Mouse (Mus musculus) urinary bladder, adult 2 months (tissue): ENCODE results near the gene Prrx2. TPM values are rescaled to one million over a fixed set of nuclear protein-coding genes. Genes with fewer than 3 reads are reported as not detected.

Experiments used
- DNase-seq: peaks from one replicate; pipeline ENCODE4 v3.0.0; 2022; ENCODE audit warnings: low spot score
- polyA plus RNA-seq: library from polyadenylated mRNA; depleted of rRNA; stranded (reverse); fragments of >200 nt; gene quantifications from 2 replicates; pipeline ENCODE4 v1.2.3, GENCODE M21; 2012

Gene Prrx2
- polyA plus RNA-seq, 1 experiment: 21.9 TPM

DNA sequence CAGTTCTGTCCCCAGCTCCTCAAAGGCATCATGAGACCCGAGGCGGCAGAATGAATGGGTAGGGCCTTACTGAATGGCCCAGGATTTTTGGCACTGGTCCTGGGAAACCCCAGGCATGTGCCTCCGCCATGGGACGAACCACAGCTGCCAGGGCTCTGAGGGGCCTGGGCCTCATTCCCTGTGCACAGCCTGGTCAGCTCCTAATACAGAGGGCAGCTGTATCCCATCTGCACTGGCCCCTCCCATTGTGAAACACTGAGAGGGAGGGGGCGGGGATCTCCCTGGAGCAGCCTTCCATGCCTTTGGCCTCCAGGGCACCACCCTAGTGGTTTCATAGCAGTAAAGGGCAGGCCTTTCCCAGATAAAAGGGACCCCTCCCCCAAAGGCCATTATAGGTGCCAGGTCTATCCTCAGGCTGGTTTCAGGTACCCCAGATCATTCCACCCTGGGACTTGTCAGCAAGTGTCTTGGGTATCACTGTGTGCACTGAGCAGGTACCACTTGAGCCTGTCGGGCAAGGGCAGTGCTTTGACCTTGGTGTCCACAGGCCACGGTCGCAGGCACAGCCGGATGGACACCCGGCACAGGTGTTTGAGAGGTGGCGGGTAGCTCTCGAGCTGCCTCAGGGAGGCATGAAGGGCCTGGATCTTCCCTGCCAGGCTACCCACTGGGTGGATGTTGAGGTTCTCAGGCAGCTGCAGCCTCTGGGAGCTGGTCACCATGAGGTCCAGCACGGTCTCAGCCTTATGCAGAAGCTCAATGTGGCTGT lies 11.2 kb upstream of the Prrx2 start:
- DNase-seq: no peak

DNA sequence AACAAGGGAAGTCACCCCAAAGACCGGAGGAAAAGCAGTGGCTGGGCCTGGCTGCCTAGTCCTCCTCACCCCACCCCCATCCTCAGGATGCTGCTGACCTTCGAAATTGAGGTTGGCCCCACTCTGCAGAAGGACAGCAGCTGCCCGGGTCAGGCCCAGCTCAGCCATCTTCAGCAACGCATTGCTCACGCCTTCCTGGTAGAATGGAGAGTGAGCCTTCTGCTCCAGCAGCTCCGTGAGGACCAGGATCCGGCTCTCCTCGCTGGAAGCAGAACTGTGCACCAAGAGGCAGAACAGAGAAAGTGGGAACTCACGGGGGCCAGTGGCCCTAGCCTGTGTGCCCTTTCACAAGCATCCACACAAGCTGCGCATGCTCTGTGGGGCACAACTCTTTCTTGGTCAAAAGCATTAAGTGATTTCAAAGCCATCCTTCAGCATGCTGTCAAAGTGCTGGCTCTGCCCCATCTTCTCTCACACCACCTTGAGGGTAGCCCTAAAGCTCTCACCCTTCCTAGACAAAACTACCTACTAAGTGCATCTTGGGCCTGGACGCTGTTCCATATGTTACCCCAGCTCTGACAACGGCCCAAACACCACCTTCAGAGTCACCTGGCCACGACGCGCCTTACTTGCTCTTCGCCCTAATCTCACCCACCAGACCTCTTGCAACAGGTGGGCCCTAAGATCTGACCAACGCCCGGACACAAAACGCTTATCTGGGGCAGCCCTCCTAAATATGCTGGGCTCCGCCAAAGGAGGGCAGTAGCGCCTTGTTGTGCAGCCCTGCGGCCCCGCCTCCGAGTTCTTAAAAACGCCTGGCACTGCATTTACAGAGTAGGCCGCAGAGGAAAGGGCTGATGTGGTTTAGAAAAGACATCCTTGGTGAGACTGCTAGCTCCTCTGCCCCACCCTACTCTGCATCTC lies 7.7 kb upstream of the Prrx2 start:
- DNase-seq: no peak

DNA sequence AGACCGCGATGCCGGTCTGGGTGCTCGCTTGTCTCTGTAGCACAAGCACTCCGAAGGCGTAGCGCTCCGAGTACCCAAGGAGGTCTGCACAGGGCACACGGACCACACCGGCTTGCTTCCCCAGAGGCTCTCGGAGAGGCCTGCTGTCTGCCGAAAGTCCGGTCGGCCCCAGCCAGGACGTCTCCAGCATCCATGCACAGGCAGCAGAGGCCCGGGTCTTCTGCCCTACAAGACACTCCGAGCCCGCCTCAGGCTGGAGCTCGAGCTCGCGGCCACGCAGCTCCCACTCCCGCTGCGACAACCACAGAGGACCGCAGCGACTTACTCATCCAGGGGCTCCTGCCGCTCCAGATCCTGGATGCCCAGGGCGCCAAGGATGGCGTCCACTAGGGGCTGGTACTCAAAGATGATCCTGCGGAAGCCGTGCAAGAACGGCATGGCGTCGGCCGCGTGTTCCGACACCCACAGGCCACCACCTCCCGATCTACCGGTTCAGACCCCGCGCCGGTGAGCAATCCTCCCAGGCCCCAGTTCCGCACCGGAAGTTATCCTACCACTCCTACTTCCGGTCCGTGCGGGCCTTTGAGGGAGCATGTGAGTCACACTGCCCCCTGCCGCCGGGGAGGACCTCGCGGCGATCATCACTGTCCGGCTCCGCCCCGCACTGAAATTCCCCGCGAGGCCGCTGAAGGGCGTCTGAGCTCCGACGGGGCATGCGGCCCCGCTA lies 6.9 kb upstream of the Prrx2 start:
- DNase-seq: peak; percentile 98

DNA sequence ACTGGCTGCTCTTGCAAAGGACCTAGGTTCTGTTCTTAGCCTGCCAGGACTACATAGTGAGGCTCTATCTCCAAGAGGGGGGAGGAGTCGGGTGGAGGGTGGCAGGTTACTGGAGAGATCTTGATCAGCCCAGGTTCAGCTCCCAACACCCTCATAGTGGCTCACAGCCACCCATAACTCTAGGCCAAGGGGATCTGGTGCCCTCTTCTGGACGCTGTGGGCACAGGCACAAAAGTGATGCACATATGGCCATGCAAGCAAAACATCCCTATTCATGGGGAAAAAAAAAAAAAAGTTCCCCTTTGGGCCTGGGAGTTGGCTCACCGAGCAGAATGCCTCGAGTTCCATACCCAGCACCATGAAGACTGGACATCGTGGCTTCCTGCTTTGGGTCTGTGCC lies 5.5 kb upstream of the Prrx2 start:
- no peak for DNase-seq

DNA sequence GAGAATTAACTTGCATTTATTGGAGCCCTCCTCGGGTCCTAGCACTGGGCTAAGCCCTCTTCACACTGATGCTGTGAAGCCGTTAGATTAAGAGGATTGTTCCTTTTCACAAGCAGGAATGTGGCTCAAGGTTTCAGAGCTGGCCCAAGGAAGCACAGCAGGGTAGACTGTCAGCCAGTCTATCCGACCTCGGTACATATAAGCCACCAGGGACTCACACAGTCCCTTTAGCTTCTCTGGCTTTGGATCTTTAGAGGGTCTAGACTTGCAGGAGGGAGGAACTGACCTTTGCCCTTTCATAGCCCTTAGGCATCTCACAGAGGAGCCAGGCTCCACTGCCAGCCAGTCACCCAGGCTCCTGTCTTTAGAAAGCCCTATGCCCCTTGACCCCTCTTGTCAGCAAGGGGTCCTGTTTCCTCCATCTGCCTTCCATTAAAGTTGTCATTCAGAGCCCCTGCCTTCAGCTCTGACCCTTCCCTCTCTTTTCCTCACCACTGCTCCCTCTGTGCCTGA lies 4.4 kb upstream of the Prrx2 start, which contains the start of gene Asb6:
Asb6 (minus strand) TSS at position 51 of the 513 bp plus-strand sequence.
- no peak for DNase-seq

DNA sequence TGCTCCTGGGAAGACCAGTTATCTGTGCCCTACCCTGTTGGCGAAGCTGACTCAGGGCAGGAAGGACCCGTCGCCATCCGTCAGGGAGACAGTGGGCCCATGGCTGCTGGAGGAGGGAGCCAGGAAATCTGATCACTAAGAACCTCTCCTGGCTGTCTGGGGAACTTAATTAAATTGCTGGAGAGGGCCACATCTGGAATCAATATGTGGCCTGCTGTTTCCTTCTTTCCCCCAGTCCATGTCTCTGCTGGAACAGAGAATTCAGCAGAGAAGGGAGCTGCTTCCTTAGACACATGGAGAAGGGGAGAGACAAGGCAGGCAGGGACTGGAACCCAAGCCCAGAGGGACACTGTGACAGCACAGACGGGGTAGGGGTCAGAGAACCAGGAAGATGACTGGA lies 1.1 kb upstream of the Prrx2 start:
- no peak for DNase-seq

DNA sequence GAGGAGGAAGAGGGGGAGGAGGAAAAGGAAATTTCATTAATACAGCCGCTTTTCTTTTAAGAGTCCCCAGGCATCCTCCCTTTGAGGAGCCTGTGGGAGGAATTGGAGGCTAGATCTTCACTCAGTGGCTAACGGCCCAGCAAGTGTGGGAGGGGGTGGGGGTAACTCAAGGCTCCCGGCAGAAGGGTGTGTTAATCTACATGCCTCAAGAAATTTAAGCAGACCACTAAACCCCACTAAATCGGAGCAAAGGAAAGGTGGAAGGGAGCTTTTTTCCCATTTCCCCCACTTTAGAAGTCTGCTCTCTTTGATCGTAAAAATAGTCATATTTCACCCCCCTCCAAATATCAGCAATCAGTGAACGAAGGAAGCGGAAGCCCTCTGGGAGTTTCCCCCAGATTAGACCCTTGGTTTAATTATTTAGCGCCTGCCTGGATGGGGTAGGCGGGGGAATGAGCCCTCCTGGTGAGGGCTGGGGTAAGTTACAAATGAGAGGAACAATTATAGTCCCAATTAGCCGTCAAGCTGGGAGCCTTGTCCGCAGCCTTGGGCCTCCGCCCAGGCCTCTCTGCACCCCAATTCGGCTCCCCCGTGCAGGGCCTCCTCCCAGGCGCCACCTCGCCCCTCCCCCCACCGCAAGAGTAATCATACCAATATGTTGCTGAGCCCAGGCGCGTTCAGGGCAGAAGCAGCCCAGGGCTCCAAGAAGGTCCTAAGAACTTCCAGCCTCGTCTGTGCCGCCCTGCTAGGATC lies 1.6 kb downstream of the Prrx2 start:
- no peak for DNase-seq

DNA sequence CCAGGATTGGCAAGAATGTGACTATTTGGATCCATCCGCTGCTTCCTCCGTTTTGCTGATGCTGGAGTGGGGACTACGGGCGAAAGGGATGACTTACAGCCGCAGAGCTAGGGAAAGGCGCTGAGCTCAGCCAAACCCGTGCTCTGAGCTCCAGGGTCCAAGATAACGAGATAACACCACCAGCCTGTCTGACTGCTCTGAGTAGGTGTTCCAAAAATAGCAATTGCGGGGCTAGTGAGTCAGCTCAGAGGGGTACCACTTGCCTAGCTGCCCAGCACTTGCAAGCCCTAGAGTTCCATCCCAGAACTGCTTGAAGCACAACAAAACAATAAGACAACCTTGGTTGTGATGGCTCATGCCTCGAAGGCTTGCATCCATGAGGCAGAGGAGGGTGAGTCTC lies 7.8 kb downstream of the Prrx2 start:
- DNase-seq: no peak

DNA sequence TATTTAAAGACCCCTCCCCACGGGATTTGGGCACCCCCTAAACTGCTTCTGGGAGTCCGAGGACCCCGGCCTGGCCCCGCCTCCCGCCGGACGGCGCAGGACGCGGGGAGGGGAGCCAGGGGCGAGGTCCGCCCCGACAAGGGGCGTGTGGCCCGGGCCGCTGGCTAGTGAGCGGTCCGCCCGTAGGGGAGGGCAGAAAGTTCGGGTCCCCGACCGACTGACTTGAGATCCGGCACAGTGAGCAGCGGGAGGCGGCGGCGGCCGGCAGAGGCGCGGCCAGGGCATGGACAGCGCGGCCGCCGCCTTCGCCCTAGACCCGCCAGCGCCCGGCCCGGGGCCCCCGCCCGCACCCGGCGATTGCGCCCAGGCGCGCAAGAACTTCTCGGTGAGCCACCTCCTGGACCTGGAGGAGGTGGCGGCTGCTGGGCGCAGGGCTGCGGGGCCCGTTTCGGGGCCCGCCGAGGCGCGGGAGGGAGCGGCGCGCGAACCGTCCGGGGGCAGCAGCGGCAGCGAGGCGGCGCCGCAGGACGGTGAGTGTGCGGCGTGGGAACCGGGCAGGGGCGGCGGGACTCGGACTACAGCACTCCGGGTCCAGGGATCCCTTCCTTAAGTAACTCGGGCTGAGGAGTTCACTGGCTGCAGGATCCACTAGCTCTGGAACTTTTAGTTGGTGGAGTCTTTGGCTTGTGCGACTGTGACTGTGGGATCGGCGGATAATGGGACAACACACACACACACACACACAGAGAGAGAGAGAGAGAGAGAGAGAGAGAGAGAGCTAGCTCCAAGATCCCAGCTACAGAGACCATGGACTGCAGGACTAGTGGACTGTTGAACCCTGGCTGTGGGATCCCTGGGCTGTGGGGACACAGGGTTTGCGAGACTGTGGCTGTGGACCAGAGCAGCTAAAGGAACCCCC lies 10.6 kb downstream of the Prrx2 start:
- DNase-seq: peak; percentile 33

DNA sequence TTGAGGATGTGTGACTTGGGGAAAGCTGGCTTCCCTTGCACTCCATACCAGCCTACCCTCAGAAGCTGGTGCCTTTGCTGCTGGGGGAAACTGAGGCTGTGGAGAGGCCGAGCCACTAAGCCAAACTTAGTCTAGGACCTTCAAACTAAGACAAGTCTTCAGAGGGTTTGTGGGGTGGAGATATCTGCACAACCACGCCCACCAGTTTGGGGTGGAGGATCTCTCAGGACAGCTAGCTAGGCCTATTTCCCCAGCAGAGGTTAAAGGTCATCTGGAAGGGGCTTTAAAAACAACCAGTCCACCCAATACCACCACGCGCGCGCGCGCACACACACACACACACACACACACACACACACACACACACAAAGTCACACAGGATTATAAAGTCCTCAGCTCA lies 11.5 kb downstream of the Prrx2 start:
- no peak for DNase-seq

DNA sequence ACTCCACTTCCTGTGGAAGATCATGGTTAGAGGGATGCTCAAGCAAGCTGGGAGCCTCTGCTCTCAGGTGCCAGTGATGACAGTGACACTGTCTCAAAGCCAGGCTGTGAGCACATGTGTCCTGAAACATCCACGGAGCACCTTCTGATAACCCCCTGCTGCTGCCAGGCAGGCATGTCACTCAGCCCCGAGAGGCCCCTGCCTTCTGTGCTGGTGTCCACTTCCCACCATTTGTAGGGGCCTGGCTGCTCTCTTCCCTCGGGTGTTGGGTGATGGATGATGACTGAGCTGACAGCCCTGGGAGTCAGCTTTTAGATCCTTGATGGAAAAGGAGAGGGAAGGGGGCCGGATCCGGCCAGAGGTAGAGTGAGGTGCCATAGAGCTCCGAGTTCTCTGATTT lies 12.0 kb downstream of the Prrx2 start:
- no peak for DNase-seq

DNA sequence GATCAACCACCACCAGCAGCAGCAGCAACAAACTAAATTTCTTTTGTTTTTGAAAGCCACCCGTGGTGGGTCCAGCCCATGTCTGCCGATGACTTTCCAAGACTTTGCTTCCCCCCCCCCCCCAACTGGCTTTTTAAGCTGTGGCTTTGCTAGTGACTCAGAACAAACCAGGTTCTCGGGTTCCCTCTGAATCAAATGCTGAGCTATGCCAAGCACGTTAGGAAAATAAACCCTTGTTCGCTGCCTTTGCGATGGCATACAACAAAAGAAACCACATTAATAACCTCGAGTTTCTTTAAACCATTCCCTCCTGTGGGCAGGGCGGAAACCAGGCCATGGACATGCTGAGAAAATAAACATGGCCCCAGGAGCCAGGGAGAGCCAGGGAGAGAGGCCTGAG lies 13.4 kb downstream of the Prrx2 start:
- DNase-seq: no peak

DNA sequence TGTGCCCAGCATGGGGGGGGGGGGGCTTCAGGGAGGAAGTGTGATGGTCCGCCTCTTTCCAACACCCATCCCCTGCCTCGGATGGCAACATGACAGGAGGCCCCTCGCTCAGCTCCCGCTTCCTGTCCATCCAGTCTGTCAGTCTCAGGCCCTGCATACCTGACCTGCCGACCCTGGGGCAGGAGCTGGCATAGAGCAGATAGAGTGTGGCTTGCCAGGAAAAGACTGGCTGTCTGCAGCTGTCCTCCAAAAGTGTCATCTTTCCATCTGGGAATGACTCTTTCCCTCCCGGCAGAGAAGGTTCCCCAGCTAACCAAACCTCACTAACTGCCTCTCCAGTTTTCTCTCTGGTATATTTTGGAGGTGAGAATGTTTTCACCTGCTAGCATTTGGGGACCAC lies 15.8 kb downstream of the Prrx2 start:
- no peak for DNase-seq

DNA sequence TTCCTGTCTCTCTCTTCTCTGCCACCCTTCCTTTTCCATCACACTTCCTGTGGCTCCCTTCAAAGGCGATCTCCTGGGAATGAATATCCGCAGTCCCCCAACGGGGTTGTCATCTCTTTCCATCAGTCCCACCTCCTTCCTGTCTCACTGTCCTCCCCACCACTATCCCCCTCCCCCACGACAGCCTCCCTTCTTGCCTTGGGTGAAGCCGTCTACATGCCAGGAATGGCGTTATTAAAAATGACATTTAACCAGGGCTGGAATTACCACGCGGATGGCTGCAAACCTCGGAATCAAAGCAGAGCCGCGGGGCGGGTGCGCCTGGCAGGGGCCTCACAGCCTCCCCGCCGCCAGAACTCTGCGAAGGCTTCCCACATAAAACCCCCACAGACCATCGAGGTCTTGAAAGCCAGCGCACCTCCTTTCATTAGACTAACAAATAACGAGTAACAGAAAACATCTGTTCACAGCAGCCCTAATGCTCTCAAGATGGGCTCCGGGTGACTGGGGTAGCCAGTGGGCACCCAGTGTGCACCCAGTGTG lies 18.1 kb downstream of the Prrx2 start:
- DNase-seq: no peak

DNA sequence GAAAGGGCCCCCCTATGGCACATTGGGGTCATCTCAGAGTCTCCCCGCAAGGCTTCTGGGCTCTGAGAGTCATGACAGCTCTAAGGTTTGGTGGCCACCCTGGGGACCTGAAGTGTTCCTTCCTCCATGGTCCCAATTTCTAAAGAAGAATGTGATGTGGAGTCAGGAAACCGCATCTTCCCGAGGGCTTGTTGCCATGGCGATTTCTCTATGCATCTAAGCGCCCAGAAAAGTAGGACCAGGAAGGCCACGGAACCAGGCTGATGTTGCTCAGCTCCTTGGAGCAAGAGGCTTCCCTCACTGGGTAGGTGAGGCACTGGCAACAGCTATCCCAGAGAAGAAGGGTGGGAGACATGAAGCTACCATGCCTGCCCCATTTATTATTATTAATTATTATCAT lies 22.3 kb downstream of the Prrx2 start:
- no peak for DNase-seq

DNA sequence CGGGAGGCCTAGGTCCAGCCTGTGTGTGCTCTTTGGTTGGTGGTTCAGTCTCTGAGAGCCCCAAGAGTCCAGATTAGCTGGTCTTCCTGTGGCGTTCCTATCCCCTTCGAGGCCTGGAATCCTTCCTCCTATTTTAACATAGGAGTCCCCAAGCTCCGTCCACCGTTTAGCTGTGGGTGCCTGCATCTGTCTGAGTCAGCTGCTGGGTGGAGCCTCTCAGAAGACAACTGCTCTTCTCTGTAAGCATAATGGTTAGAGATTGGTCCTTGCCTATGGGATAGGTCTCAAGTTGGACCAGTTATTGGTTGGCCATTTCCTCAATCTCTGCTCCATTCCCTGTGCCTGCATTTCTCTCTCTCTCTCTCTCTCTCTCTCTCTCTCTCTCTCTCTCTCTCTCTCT lies 25.0 kb downstream of the Prrx2 start:
- DNase-seq: no peak

DNA sequence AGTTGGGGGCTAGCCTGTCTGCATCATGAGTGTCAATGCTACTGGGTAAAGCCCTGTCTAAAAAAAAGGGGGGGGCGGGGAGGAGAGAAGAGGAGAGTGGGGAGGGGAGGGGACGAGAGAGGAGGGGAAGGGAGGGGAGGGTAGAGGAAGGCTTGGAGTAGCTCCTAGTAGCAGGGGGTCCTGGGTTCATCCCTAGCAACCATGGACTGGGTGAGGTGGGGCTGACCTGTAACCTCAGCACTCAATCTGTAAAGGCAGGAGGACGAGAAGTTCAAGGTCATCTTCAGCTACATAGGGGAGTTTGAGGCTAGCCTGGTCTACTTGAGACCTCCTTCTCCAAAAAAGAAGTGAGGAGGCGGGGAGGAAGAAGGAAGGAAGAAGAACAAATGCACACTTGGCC lies 27.3 kb downstream of the Prrx2 start:
- no peak for DNase-seq

DNA sequence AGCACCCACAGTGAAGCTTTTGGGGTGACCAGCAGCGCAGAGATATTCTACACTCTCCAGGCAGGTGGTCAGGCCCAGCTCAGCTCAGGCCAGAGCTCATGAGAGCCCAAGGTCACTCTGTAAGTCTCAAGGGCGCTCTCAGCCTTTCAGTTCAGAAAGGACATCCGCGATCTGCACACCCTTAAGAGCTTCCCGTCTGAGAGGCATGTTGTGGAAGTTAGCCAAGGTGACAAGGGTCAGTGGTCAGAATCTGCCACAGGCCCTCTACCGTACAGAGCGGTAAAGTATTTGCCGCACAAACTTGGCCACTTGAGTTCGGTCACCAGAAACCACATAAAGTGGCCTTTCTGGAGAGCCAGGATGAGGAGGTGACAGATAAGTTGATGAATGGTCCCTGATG lies 28.8 kb downstream of the Prrx2 start:
- DNase-seq: no peak

DNA sequence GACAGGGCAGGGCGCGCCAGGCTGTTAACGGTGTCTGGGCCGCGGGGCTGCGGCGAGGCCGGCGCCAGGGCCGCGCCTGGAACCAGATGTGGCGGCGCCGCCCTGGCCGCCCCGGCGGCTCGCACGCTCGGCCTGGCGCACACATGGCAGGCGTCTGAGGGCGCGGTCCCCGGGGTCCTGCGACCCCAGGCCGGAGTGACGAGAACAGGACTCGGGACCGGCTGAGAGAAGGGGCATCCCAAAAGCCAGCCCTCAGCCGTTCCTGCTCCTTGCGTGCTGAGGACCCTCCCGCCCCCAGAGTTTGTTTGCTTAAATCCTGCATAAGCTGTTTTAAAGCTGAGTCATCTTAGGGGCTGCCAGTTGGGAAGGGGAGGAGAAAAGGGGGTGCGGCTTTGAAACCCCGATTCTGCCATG lies 30.2 kb downstream of the Prrx2 start:
- DNase-seq: peak; percentile 39

DNA sequence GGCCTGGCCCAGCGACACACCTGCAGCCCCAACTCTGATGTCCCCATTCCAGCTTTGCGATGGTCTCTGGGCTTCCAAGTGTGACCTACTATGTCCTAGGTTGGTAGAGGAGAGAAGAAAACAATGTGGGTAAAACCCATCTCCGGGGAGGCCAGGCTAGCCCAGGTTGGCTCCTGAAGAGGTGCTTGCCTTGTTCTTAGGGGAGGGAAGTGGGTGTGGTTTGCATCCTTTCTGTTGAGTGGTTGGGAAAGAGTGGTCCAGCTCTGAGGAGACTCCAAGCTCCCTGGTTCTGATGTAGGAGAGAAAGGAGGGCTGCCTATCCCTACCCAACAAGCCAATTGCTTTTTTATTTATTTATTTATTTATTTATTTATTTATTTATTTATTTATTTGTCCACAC lies 30.7 kb downstream of the Prrx2 start:
- no peak for DNase-seq
